Mouse (Mus musculus) heart, postnatal 0 days (tissue): ENCODE data around the gene Rita1.

Experiments
- CTCF ChIP-seq: IDR thresholded peaks from 2 replicates; pipeline ENCODE4 v1.5.1; 2016; ENCODE audit warnings: antibody characterized with exemption, control low read depth, low read depth
- EP300 ChIP-seq: IDR thresholded peaks from 2 replicates; pipeline ENCODE4 v1.6.1; 2016; ENCODE audit warnings: antibody characterized with exemption, low read depth

GRCm38 (mm10) chr5:120649938-120650337 is 37.5 kb upstream of the Rita1 start:
- no peak for TF ChIP-seq CTCF
- no peak for TF ChIP-seq EP300
